Mouse (Mus musculus) CH12.LX (cell line): ENCODE results near the gene Tet2. TPM values are rescaled to one million over a fixed set of nuclear protein-coding genes. Genes with fewer than 3 reads are reported as not detected.
A peak's percentile ranks its signal among the peaks of the same experiment; 100 is the strongest.

ENCODE experiments used
- DNase-seq: peaks from one replicate; pipeline ENCODE4 v3.0.0-alpha.2; 2013; ENCODE audit errors: extremely low read depth
- H3K27ac ChIP-seq: 2 replicates; pipeline ENCODE4 v1.5.1; 2012; ENCODE audit warnings: low read depth, mild to moderate bottlenecking, control low read depth, moderate library complexity; ENCODE audit not compliant: insufficient read depth
- H3K27me3 ChIP-seq: replicated peaks from 2 replicates; pipeline ENCODE3; 2012; ENCODE audit warnings: inconsistent platforms
- H3K36me3 ChIP-seq, 2 experiments: replicated peaks in 1 of 2; 2 replicates each; pipeline versions ENCODE3 to v1.6.1; 2012; ENCODE audit warnings: inconsistent platforms in 1 of 2, low read length in 1 of 2, mild to moderate bottlenecking in 1 of 2, mixed read lengths in 1 of 2, moderate library complexity in 1 of 2; ENCODE audit not compliant: control insufficient read depth in 1 of 2, insufficient read depth in 1 of 2
- H3K4me1 ChIP-seq, 2 experiments: 2 replicates each; pipeline ENCODE4 v1.6.1; 2012; ENCODE audit warnings: inconsistent platforms in 1 of 2, moderate library complexity in 1 of 2; ENCODE audit not compliant: insufficient read depth in 2 of 2, control insufficient read depth in 1 of 2
- H3K4me2 ChIP-seq: 2 replicates; pipeline ENCODE4 v1.6.1; 2012; ENCODE audit warnings: low read depth, mild to moderate bottlenecking, control low read depth; ENCODE audit not compliant: poor library complexity, insufficient read depth, severe bottlenecking
- H3K4me3 ChIP-seq, 3 experiments: fragments of 150-350 bp in 1 of 3; sonication (generic) in 1 of 3; replicated peaks in 1 of 3; 2 replicates each; pipeline versions ENCODE3 to v1.5.1; 2011 to 2012; ENCODE audit warnings: low read depth in 2 of 3, low read length in 2 of 3, mild to moderate bottlenecking in 2 of 3, moderate library complexity in 2 of 3, control low read depth in 1 of 3, improper control_type of control experiment in 1 of 3, inconsistent platforms in 1 of 3, mixed read lengths in 1 of 3; ENCODE audit not compliant: poor library complexity in 1 of 3
- H3K79me2 ChIP-seq: replicated peaks from 2 replicates; pipeline ENCODE4 v1.6.1; 2012; ENCODE audit warnings: mild to moderate bottlenecking, moderate library complexity; ENCODE audit not compliant: control insufficient read depth, poor library complexity, insufficient read depth, severe bottlenecking; ENCODE audit errors: extremely low read depth
- H3K9ac ChIP-seq: 2 replicates; pipeline ENCODE4 v1.6.1; 2012; ENCODE audit warnings: low read depth, mild to moderate bottlenecking, control low read depth, moderate library complexity; ENCODE audit not compliant: insufficient read depth
- H3K9me3 ChIP-seq: replicated peaks from 2 replicates; pipeline ENCODE3; 2012; ENCODE audit warnings: low read length, inconsistent platforms, mixed read lengths
- CHD1 ChIP-seq: IDR thresholded peaks from 2 replicates; pipeline ENCODE4 v1.6.1; 2012; ENCODE audit warnings: low read depth, low read length, improper control_type of control experiment, inconsistent platforms
- E2F4 ChIP-seq: IDR thresholded peaks from 2 replicates; pipeline ENCODE4 v1.6.1; 2011; ENCODE audit warnings: low read depth, low read length, improper control_type of control experiment; ENCODE audit not compliant: insufficient replicate concordance
- EP300 ChIP-seq: IDR thresholded peaks from 2 replicates; pipeline ENCODE4 v1.6.1; 2011; ENCODE audit warnings: low read length, improper control_type of control experiment
- GABPA ChIP-seq: IDR thresholded peaks from 2 replicates; pipeline ENCODE4 v1.6.1; 2012; ENCODE audit warnings: low read depth, low read length, improper control_type of control experiment, inconsistent platforms; ENCODE audit not compliant: insufficient replicate concordance
- HCFC1 ChIP-seq: IDR thresholded peaks from 2 replicates; pipeline ENCODE4 v1.6.1; 2012; ENCODE audit warnings: low read depth, mild to moderate bottlenecking, inconsistent platforms, low read length, improper control_type of control experiment
- IRF4 ChIP-seq: IDR thresholded peaks from 2 replicates; pipeline ENCODE4 v1.6.1; 2014; ENCODE audit warnings: low read depth, mild to moderate bottlenecking, inconsistent platforms, low read length, improper control_type of control experiment
- JUND ChIP-seq: conservative IDR thresholded peaks from 2 replicates; pipeline ENCODE4 v1.6.1; 2011; ENCODE audit warnings: low read depth, low read length, improper control_type of control experiment
- MAZ ChIP-seq: IDR thresholded peaks from 2 replicates; pipeline ENCODE4 v1.6.1; 2012; ENCODE audit warnings: low read depth, mild to moderate bottlenecking, inconsistent platforms, low read length, improper control_type of control experiment, moderate library complexity
- MYC ChIP-seq: IDR thresholded peaks from 2 replicates; pipeline ENCODE4 v1.6.1; 2011; ENCODE audit warnings: low read depth, mild to moderate bottlenecking, improper control_type of control experiment, low read length
- NELFE ChIP-seq: IDR thresholded peaks from 2 replicates; pipeline ENCODE4 v1.6.1; 2011; ENCODE audit warnings: low read depth, low read length, improper control_type of control experiment
- NRF1 ChIP-seq: IDR thresholded peaks from 2 replicates; pipeline ENCODE4 v1.6.1; 2014; ENCODE audit warnings: low read depth, mild to moderate bottlenecking, inconsistent platforms, low read length, improper control_type of control experiment, moderate library complexity
- POLR2A ChIP-seq: IDR thresholded peaks from 2 replicates; pipeline ENCODE4 v1.6.1; 2011; ENCODE audit warnings: low read depth, mild to moderate bottlenecking, improper control_type of control experiment, low read length
- RAD21 ChIP-seq: IDR thresholded peaks from 2 replicates; pipeline ENCODE4 v1.6.1; 2011; ENCODE audit warnings: low read depth, mild to moderate bottlenecking, low read length, improper control_type of control experiment, moderate library complexity
- RCOR1 ChIP-seq: conservative IDR thresholded peaks from 2 replicates; pipeline ENCODE4 v1.6.1; 2012; ENCODE audit warnings: low read depth, mild to moderate bottlenecking, inconsistent platforms, low read length, improper control_type of control experiment
- SMC3 ChIP-seq: IDR thresholded peaks from 2 replicates; pipeline ENCODE4 v1.6.1; 2011; ENCODE audit warnings: low read depth, low read length, improper control_type of control experiment
- TBP ChIP-seq: conservative IDR thresholded peaks from 2 replicates; pipeline ENCODE4 v1.6.1; 2011; ENCODE audit warnings: low read depth, low read length, improper control_type of control experiment
- UBTF ChIP-seq: IDR thresholded peaks from 2 replicates; pipeline ENCODE4 v1.6.1; 2012; ENCODE audit warnings: low read depth, mild to moderate bottlenecking, inconsistent platforms, low read length, improper control_type of control experiment, moderate library complexity
- ZKSCAN1 ChIP-seq: IDR thresholded peaks from 2 replicates; pipeline ENCODE4 v1.6.1; 2012; ENCODE audit warnings: low read depth, inconsistent platforms, low read length, improper control_type of control experiment, borderline replicate concordance
- dilution Hi-C: fragments of 300-500 bp; cut with MboI; formaldehyde crosslinking; loops from 2 replicates; pipeline ENCODE4 v1.14.3; 2020; ENCODE audit warnings: low sequenced_read_pairs; ENCODE audit not compliant: extremely low pct_unique_long_range_greater_than_20kb, extremely low pct_ligation_motif_present
- in situ Hi-C: fragments of 300-500 bp; cut with MboI; formaldehyde crosslinking; loops from 3 replicates; pipeline ENCODE4 v1.14.3; 2019; ENCODE audit warnings: low sequenced_read_pairs, low pct_ligation_motif_present, low pct_unique_long_range_greater_than_20kb, mixed read lengths
- polyA plus RNA-seq: library from polyadenylated mRNA; unstranded; fragments of >175 nt; gene quantifications from 2 replicates; pipeline ENCODE4 v1.2.1, GENCODE M21; 2012; ENCODE audit warnings: low read depth; ENCODE audit not compliant: insufficient read length
- total RNA-seq, 2 experiments: library from RNA; depleted of rRNA; stranded (reverse); fragments of 300-350 nt in 1 of 2; fragments of >200 nt in 1 of 2; gene quantifications; 2 replicates each; pipeline ENCODE4 v1.2.3; 2012 to 2014

Gene Tet2
- total and polyA plus RNA-seq, 3 experiments, result 38.5 to 78.5 (median 51.3) TPM

- dilution Hi-C loops, result no loop called here
- H3K9ac ChIP-seq, result 0 out of 2 replicates have a peak overlapping the region, but pooled peaks have one; percentile 62
- in situ Hi-C loops, result loop anchor here (5.0 to 25.0 kb wide), 2 partner anchors 176 to 244 kb away; no protein-coding TSS in a partner anchor
- peak overlapping the region; percentile 98 for H3K27ac ChIP-seq
- peak; percentile 21; the same call in 1 of the 2 replicates for TF ChIP-seq POLR2A
- no peak for TF ChIP-seq NRF1
- no peak for TF ChIP-seq JUND
- peak; percentile 86 for TF ChIP-seq TBP
- TF ChIP-seq UBTF, result 0 out of 2 replicates have a peak, but pooled peaks have one; percentile 4
- TF ChIP-seq, all 38 proteins: peak for 3
- no peaks in the 10 kb centered on the region for H3K27me3 ChIP-seq
- peak overlapping the region; percentile 72 for H3K4me2 ChIP-seq
- no peaks in the 10 kb centered on the region for H3K9me3 ChIP-seq
- H3K36me3 ChIP-seq, result no peaks in the 10 kb centered on the region
- no peaks in the 10 kb centered on the region for H3K79me2 ChIP-seq
- DNase-seq, result peak; percentile 94
- peaks cover 22 to 76% of the 10 kb centered on the region in 2 experiments for H3K4me1 ChIP-seq
- no peak overlapping the region for H3K4me3 ChIP-seq
These were observed 36.6 kb upstream of the Tet2 start for GRCm38 (mm10) chr3:133581541-133581940.

- no peaks in the 10 kb centered on the region for H3K9me3 ChIP-seq
- no peaks in the 10 kb centered on the region for H3K36me3 ChIP-seq
- in situ Hi-C loops, result loop anchor here (5.0 to 25.0 kb wide), 2 partner anchors 178 to 242 kb away; no protein-coding TSS in a partner anchor
- peak overlapping the region; percentile 35 for H3K4me2 ChIP-seq
- H3K9ac ChIP-seq, result peak overlapping the region; percentile 27
- peak overlapping the region in 2 of 3 experiments; percentile 12 to 40 for H3K4me3 ChIP-seq
- no peaks in the 10 kb centered on the region for H3K79me2 ChIP-seq
- peak; percentile 51 for TF ChIP-seq POLR2A
- TF ChIP-seq GABPA, result no peak
- no peak for TF ChIP-seq MAZ
- TF ChIP-seq, all 38 proteins: peak for 1
- no peaks in the 10 kb centered on the region for H3K27me3 ChIP-seq
- H3K27ac ChIP-seq, result peak overlapping the region; percentile 93
- DNase-seq, result peak; percentile 81
- dilution Hi-C loops, result no loop called here
- H3K4me1 ChIP-seq, result peaks cover 25 to 71% of the 10 kb centered on the region in 2 experiments
These were observed 34.7 kb upstream of the Tet2 start for GRCm38 (mm10) chr3:133579671-133580070.

GRCm38 (mm10) chr3:133579140-133579539, 34.2 kb upstream of the Tet2 start:
- Histone ChIP-seq H3K27me3 (no peaks in the 10 kb centered on the region), H3K4me1 (peaks cover 27 to 71% of the 10 kb centered on the region in 2 experiments), H3K27ac (peak overlapping the region; percentile 93), H3K4me3 (peak overlapping the region in 1 of 3 experiments; percentile 40), H3K36me3 (no peaks in the 10 kb centered on the region), H3K4me2 (peak overlapping the region; percentile 35), H3K79me2 (no peaks in the 10 kb centered on the region), H3K9ac (peak overlapping the region; percentile 27), H3K9me3 (no peaks in the 10 kb centered on the region)
- dilution Hi-C loops, result no loop called here
- in situ Hi-C loops, result loop anchor here (25.0 kb wide), 1 partner anchor 242 kb away; no protein-coding TSS in a partner anchor
- TF ChIP-seq TBP, result 0 out of 2 replicates have a peak, but pooled peaks have one; percentile 57
- no peak for TF ChIP-seq SMC3
- TF ChIP-seq IRF4, result no peak
- peak; percentile 41; the same call in 1 of the 2 replicates for TF ChIP-seq POLR2A
- peak; percentile 81 for TF ChIP-seq UBTF
- no peak for TF ChIP-seq HCFC1
- TF ChIP-seq E2F4, result no peak
- TF ChIP-seq RAD21, result no peak
- no peak for TF ChIP-seq NELFE
- no peak for TF ChIP-seq RCOR1
- TF ChIP-seq MYC, result no peak
- no peak for TF ChIP-seq CHD1
- TF ChIP-seq EP300, result no peak
- no peak for TF ChIP-seq ZKSCAN1
- peak; percentile 60 for DNase-seq
